Mouse (Mus musculus): Measurements from ENCODE around the gene Rrh.
"Not testable (repeated sequence)": the region's sequence is repeated elsewhere in the genome, so short reads cannot be mapped to it uniquely, and the experiment has no call there.

- not testable (repeated sequence) for TF ChIP-seq POLR2A (IDR thresholded peaks at IDR 0.05; ENCODE audit: insufficient read depth, low read length); CTCF (IDR thresholded peaks at IDR 0.05; ENCODE audit: low read depth, low read length); EP300 (IDR thresholded peaks at IDR 0.05; ENCODE audit: insufficient read depth, low read depth, low read length)
Observed at GRCm38 (mm10) chr3:129757599-129757998, 64.8 kb downstream of the Rrh start.

Measured in ES-Bruce4 (cell line).